Mouse (Mus musculus): ENCODE results near the gene Sobp. TPM values are rescaled to one million over a fixed set of nuclear protein-coding genes. Genes with fewer than 3 reads are reported as not detected.
A peak's percentile ranks its signal among the peaks of the same experiment; 100 is the strongest.

The Sobp gene
- polyA plus RNA-seq, 1 experiment = 0.30 TPM

DNA sequence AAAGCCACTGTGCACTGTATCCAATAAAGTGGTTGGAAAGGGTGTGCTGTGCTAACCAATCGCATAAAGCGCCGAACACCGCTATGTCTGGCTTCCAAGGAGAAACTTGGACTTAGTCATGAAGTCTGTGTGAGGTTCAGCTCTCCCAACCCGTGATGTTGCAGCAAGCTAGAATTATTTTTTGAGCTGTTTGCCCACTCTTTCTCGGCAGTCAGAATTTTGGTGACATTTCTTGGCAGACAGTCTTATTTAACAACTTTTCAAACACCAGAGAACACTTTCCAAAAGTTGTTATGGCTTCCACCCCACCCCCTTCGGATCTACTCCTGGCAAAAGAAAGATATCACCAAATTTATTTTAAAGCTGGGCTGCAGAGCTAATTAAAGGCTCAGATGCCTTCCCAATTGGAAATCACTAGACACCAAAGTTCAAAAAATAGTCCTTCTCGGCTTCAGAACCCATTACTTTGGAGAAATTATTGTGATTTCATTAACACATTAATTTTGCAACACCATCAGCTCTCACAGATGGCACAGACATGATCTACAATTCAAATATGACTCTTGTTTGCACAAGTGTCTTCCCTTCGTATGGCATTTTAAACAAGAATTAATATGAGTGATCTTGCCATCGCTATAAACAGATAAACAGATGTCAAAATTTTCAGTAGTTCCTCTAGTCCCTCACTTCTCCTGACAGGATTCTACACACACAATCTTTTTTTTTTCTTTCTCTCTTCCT lies 150.7 kb downstream of the Sobp start:
- Histone ChIP-seq H3K4me1 (ENCODE audit: control insufficient read depth, insufficient read depth, low read length) (no peaks in the 10 kb centered on the region), H3K36me3 (ENCODE audit: control insufficient read depth, insufficient read depth, low read length) (no peaks in the 10 kb centered on the region), H3K27ac (ENCODE audit: insufficient read depth, low read depth, low read length) (no peak overlapping the region), H3K4me3 (ENCODE audit: insufficient read depth, low read depth, low read length) (no peak overlapping the region), H3K27me3 (replicated peaks; ENCODE audit: control insufficient read depth, insufficient read depth, low read length) (peaks cover 6% of the 10 kb centered on the region; the same call in 1 of the 2 replicates)
- WGBS = 90% methylated on average over 10 of the region's 10 CpGs
- no peak for DNase-seq
- TF ChIP-seq CTCF (conservative IDR thresholded peaks at IDR 0.05; ENCODE audit: insufficient read depth, insufficient read length, low read depth, low read length) (no peak), POLR2A (IDR thresholded peaks at IDR 0.05; ENCODE audit: low read depth, low read length) (no peak)

DNA sequence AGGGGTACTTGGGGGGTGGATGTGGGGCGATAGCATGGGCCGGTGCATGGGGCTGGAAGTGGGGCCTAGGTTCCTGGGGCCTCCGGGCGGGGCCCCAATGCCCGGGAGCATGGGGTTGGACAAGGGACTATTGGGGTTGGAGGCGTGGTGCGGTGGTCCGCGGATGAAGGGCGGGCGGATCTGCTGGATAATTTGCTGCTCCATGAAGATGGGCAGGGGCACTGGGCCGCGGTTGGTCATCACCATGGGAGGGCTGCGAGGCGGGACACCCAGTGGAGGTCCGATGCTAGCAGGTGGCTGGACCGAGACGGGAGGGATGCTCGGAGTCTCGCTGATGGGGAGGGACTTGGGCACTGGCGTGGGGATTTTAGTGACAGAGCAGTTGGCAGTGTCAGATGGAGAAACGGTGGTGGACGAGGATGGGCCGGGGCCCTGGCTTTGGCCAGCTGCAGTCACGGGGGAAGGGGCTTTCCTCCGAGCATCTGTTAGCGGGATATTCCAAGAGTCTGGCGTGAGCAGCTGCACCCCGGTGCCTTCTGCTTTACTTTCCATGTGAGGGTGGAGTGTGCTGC lies 152.1 kb downstream of the Sobp start:
- Histone ChIP-seq H3K36me3 (ENCODE audit: control insufficient read depth, insufficient read depth, low read length) (no peaks in the 10 kb centered on the region), H3K4me1 (ENCODE audit: control insufficient read depth, insufficient read depth, low read length) (no peaks in the 10 kb centered on the region), H3K27me3 (replicated peaks; ENCODE audit: control insufficient read depth, insufficient read depth, low read length) (peaks cover 6% of the 10 kb centered on the region; the same call in 1 of the 2 replicates), H3K27ac (ENCODE audit: insufficient read depth, low read depth, low read length) (no peak overlapping the region), H3K4me3 (ENCODE audit: insufficient read depth, low read depth, low read length) (no peak overlapping the region)
- no peak for DNase-seq
- WGBS = 20% methylated on average over 29 of the region's 29 CpGs
- TF ChIP-seq CTCF (conservative IDR thresholded peaks at IDR 0.05; ENCODE audit: insufficient read depth, insufficient read length, low read depth, low read length) = no peak
- no peak for TF ChIP-seq POLR2A (IDR thresholded peaks at IDR 0.05; ENCODE audit: low read depth, low read length)

GRCm38 (mm10) chr10:43021512-43022116 lies 152.7 kb downstream of the Sobp start:
- H3K4me3 ChIP-seq (ENCODE audit: insufficient read depth, low read depth, low read length) = peak overlapping the region; percentile 55
- H3K4me1 ChIP-seq (ENCODE audit: control insufficient read depth, insufficient read depth, low read length) = no peaks in the 10 kb centered on the region
- H3K27ac ChIP-seq (ENCODE audit: insufficient read depth, low read depth, low read length) = no peak overlapping the region
- DNase-seq = peak; percentile 21
- peaks cover 6% of the 10 kb centered on the region; the same call in 1 of the 2 replicates for H3K27me3 ChIP-seq (replicated peaks; ENCODE audit: control insufficient read depth, insufficient read depth, low read length)
- no peak for TF ChIP-seq POLR2A (IDR thresholded peaks at IDR 0.05; ENCODE audit: low read depth, low read length)
- no peak for TF ChIP-seq CTCF (conservative IDR thresholded peaks at IDR 0.05; ENCODE audit: insufficient read depth, insufficient read length, low read depth, low read length)
- H3K36me3 ChIP-seq (ENCODE audit: control insufficient read depth, insufficient read depth, low read length) = no peaks in the 10 kb centered on the region
- 1% methylated on average over 69 of the region's 69 CpGs for WGBS

- DNase-seq = no peak
- H3K27ac ChIP-seq (ENCODE audit: insufficient read depth, low read depth, low read length) = no peak overlapping the region
- H3K36me3 ChIP-seq (ENCODE audit: control insufficient read depth, insufficient read depth, low read length) = no peaks in the 10 kb centered on the region
- H3K4me1 ChIP-seq (ENCODE audit: control insufficient read depth, insufficient read depth, low read length) = no peaks in the 10 kb centered on the region
- TF ChIP-seq POLR2A (IDR thresholded peaks at IDR 0.05; ENCODE audit: low read depth, low read length) = no peak
- TF ChIP-seq CTCF (conservative IDR thresholded peaks at IDR 0.05; ENCODE audit: insufficient read depth, insufficient read length, low read depth, low read length) = no peak
- peaks cover 6% of the 10 kb centered on the region; the same call in 1 of the 2 replicates for H3K27me3 ChIP-seq (replicated peaks; ENCODE audit: control insufficient read depth, insufficient read depth, low read length)
- H3K4me3 ChIP-seq (ENCODE audit: insufficient read depth, low read depth, low read length) = peak overlapping the region; percentile 55; the same call in 1 of the 2 replicates
- WGBS = 17% methylated on average over 35 of the region's 35 CpGs
Measured at GRCm38 (mm10) chr10:43021017-43021416, 153.3 kb downstream of the Sobp start.

DNA sequence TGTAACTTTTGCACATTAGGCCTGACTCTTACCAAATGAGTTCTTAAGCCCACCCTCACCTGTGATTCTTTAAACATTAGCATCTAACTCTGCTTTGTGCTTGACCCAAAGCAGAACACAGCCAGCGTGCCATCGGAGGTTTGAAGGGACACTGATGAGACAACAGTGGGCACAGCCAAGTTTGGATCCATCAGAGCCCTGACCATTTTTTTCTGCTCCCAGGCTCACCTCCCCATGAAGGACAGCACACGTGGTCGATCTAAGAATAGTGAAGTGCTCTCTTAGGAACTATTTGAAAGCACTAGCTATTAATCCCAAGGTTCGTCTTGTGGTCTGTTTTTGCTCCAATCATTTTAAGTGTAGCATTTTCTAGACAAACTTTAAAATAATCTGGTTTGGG lies 159.5 kb downstream of the Sobp start:
- Histone ChIP-seq H3K36me3 (ENCODE audit: control insufficient read depth, insufficient read depth, low read length) (no peaks in the 10 kb centered on the region), H3K4me3 (ENCODE audit: insufficient read depth, low read depth, low read length) (no peak overlapping the region), H3K27me3 (replicated peaks; ENCODE audit: control insufficient read depth, insufficient read depth, low read length) (no peaks in the 10 kb centered on the region), H3K27ac (ENCODE audit: insufficient read depth, low read depth, low read length) (no peak overlapping the region), H3K4me1 (ENCODE audit: control insufficient read depth, insufficient read depth, low read length) (no peaks in the 10 kb centered on the region)
- WGBS = 91% methylated on average over 5 of the region's 5 CpGs
- no peak for DNase-seq
- no peak for TF ChIP-seq POLR2A (IDR thresholded peaks at IDR 0.05; ENCODE audit: low read depth, low read length)
- no peak for TF ChIP-seq CTCF (conservative IDR thresholded peaks at IDR 0.05; ENCODE audit: insufficient read depth, insufficient read length, low read depth, low read length)

GRCm38 (mm10) chr10:43014358-43014757 lies 160.0 kb downstream of the Sobp start:
- Histone ChIP-seq H3K27me3 (replicated peaks; ENCODE audit: control insufficient read depth, insufficient read depth, low read length) (no peaks in the 10 kb centered on the region), H3K27ac (ENCODE audit: insufficient read depth, low read depth, low read length) (no peak overlapping the region), H3K36me3 (ENCODE audit: control insufficient read depth, insufficient read depth, low read length) (no peaks in the 10 kb centered on the region), H3K4me3 (ENCODE audit: insufficient read depth, low read depth, low read length) (no peak overlapping the region), H3K4me1 (ENCODE audit: control insufficient read depth, insufficient read depth, low read length) (no peaks in the 10 kb centered on the region)
- 85% methylated on average over 4 of the region's 4 CpGs for WGBS
- DNase-seq = no peak
- TF ChIP-seq POLR2A (IDR thresholded peaks at IDR 0.05; ENCODE audit: low read depth, low read length) (no peak), CTCF (conservative IDR thresholded peaks at IDR 0.05; ENCODE audit: insufficient read depth, insufficient read length, low read depth, low read length) (no peak)

- 78% methylated on average over 11 of the region's 11 CpGs for WGBS
- no peaks in the 10 kb centered on the region for H3K4me1 ChIP-seq (ENCODE audit: control insufficient read depth, insufficient read depth, low read length)
- H3K27me3 ChIP-seq (replicated peaks; ENCODE audit: control insufficient read depth, insufficient read depth, low read length) = no peaks in the 10 kb centered on the region
- H3K36me3 ChIP-seq (ENCODE audit: control insufficient read depth, insufficient read depth, low read length) = no peaks in the 10 kb centered on the region
- H3K4me3 ChIP-seq (ENCODE audit: insufficient read depth, low read depth, low read length) = no peak overlapping the region
- no peak overlapping the region for H3K27ac ChIP-seq (ENCODE audit: insufficient read depth, low read depth, low read length)
- no peak for TF ChIP-seq POLR2A (IDR thresholded peaks at IDR 0.05; ENCODE audit: low read depth, low read length)
- TF ChIP-seq CTCF (conservative IDR thresholded peaks at IDR 0.05; ENCODE audit: insufficient read depth, insufficient read length, low read depth, low read length) = no peak
- DNase-seq = no peak
Measured at GRCm38 (mm10) chr10:43008116-43008515, 166.2 kb downstream of the Sobp start.

All from kidney, adult 2 months (tissue).